Mouse (Mus musculus) heart, embryonic 11.5 days (tissue): Measurements from ENCODE around the gene Acp4. TPM values are rescaled to one million over a fixed set of nuclear protein-coding genes. Genes with fewer than 3 reads are reported as not detected.

Experiments
- ATAC-seq: fragments of 200-750 bp; cut with Nextera tagmentation; replicated peaks from 2 replicates; pipeline ENCODE4 v1.8.0; 2017; ENCODE audit warnings: moderate library complexity; ENCODE audit not compliant: insufficient number of reproducible peaks, low FRiP score, low TSS enrichment
- H3K27ac ChIP-seq: fragments of 300-500 bp; sonication (generic); 2 replicates; pipeline ENCODE4 v1.5.1; 2014; ENCODE audit warnings: mild to moderate bottlenecking, low read depth, low read length
- H3K27me3 ChIP-seq: fragments of 300-500 bp; sonication (generic); 2 replicates; pipeline ENCODE4 v1.6.1; 2014; ENCODE audit warnings: mild to moderate bottlenecking, low read length, mixed read lengths; ENCODE audit not compliant: control insufficient read depth, insufficient read depth
- H3K36me3 ChIP-seq: fragments of 300-500 bp; sonication (generic); 2 replicates; pipeline ENCODE4 v1.6.1; 2014; ENCODE audit warnings: mild to moderate bottlenecking, low read length, moderate library complexity, mixed read lengths; ENCODE audit not compliant: control insufficient read depth, insufficient read depth
- H3K4me1 ChIP-seq: fragments of 300-500 bp; sonication (generic); 2 replicates; pipeline ENCODE4 v1.6.1; 2014; ENCODE audit warnings: low read length; ENCODE audit not compliant: control insufficient read depth, insufficient read depth
- H3K4me2 ChIP-seq: fragments of 300-500 bp; sonication (generic); 2 replicates; pipeline ENCODE4 v1.6.1; 2014; ENCODE audit warnings: mild to moderate bottlenecking, moderate library complexity
- H3K4me3 ChIP-seq: fragments of 300-500 bp; sonication (generic); 2 replicates; pipeline ENCODE4 v1.5.1; 2014; ENCODE audit warnings: low read depth, low read length
- H3K9ac ChIP-seq: fragments of 300-500 bp; sonication (generic); 2 replicates; pipeline ENCODE4 v1.6.1; 2014; ENCODE audit warnings: mild to moderate bottlenecking, low read depth, low read length, moderate library complexity
- H3K9me3 ChIP-seq: fragments of 300-500 bp; sonication (generic); replicated peaks from 2 replicates; pipeline ENCODE4 v1.6.1; 2016; ENCODE audit warnings: low read length; ENCODE audit not compliant: control insufficient read depth
- WGBS: fragments of 180-500 bp; shearing (Covaris S2); extraction: QIAGEN DNeasy Blood & Tissue Kit; methylation state at CpG from one replicate; pipeline ENCODE4 v1.1.7; 2014; ENCODE audit not compliant: insufficient replicate concordance; 5-methylcytosine and 5-hydroxymethylcytosine counted together
- polyA plus RNA-seq: library from polyadenylated mRNA; unstranded; fragments of >200 nt; fragmentation: Nextera tagmentation; extraction: Ambion mirVana; gene quantifications from 2 replicates; pipeline ENCODE4 v1.2.1, GENCODE M21; 2014

Acp4 gene
- polyA plus RNA-seq, 1 experiment from 2014 or later, result not detected

DNA sequence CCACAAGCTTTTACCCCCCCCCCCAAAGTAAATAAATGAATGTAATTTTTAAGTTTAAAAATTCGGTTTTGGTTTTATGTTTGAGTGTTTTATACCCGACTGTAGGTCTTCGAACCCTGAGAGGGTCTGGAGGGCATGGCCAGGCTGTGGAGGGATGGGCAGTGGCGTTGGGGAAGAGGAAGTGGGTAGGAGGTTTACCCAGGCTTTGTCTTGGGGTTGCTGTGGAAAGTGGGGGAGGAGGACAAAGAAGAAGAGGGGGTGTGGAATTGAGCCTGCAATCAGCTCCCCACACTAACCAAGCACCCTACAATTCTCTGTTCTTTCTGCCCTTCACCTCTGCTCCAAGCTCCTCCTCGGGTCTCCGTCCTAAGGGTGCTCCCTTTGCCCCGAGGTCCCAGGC, 15.4 kb upstream of the Acp4 start:
- Histone ChIP-seq H3K27ac (no peak overlapping the region), H3K27me3 (peaks cover 19% of the 10 kb centered on the region), H3K4me1 (no peaks in the 10 kb centered on the region), H3K36me3 (no peaks in the 10 kb centered on the region), H3K4me2 (no peak overlapping the region), H3K4me3 (no peak overlapping the region), H3K9ac (no peak overlapping the region), H3K9me3 (no peaks in the 10 kb centered on the region)
- 82% methylated on average over 7 of the region's 7 CpGs for WGBS
- ATAC-seq, result no peak

DNA sequence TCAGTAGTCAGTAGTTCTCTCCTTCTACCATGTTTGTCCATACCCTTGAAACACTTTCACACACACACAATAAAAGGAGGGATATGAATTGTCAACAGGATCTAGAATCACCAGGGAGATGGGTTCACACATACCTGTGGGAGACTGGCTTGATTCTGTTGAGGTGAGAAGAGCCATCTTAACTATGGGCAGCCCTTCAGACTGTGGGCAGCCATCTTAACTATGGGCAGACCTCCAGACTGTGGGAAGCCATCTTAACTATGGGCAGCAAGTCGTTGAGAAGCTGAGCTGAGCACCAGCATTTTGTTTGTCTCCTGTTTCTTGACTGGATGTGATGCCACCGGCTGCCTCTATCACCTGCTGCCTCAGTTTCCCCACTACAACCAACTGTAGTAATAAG, 14.1 kb upstream of the Acp4 start:
- H3K4me1 ChIP-seq, result no peaks in the 10 kb centered on the region
- H3K9ac ChIP-seq, result no peak overlapping the region
- H3K4me2 ChIP-seq, result no peak overlapping the region
- ATAC-seq, result no peak
- no peaks in the 10 kb centered on the region for H3K9me3 ChIP-seq
- no peak overlapping the region for H3K4me3 ChIP-seq
- peaks cover 23% of the 10 kb centered on the region for H3K27me3 ChIP-seq
- no peak overlapping the region for H3K27ac ChIP-seq
- WGBS, result 67% methylated on average over 2 of the region's 2 CpGs
- no peaks in the 10 kb centered on the region for H3K36me3 ChIP-seq

- WGBS, result 72% methylated on average over 2 of the region's 2 CpGs
- Histone ChIP-seq H3K36me3 (no peaks in the 10 kb centered on the region), H3K4me3 (no peak overlapping the region), H3K4me1 (no peaks in the 10 kb centered on the region), H3K27me3 (peaks cover 25% of the 10 kb centered on the region), H3K27ac (no peak overlapping the region), H3K9ac (no peak overlapping the region), H3K4me2 (no peak overlapping the region), H3K9me3 (no peaks in the 10 kb centered on the region)
- ATAC-seq, result no peak
These were observed 12.2 kb upstream of the Acp4 start for GRCm38 (mm10) chr7:44269397-44269796.

- H3K9me3 ChIP-seq, result no peaks in the 10 kb centered on the region
- H3K4me2 ChIP-seq, result no peak overlapping the region
- H3K36me3 ChIP-seq, result no peaks in the 10 kb centered on the region
- H3K27ac ChIP-seq, result no peak overlapping the region
- H3K27me3 ChIP-seq, result peaks cover 26% of the 10 kb centered on the region
- H3K4me3 ChIP-seq, result no peak overlapping the region
- 74% methylated on average over 11 of the region's 11 CpGs for WGBS
- ATAC-seq, result no peak
- no peaks in the 10 kb centered on the region for H3K4me1 ChIP-seq
- no peak overlapping the region for H3K9ac ChIP-seq
These were observed 10.9 kb upstream of the Acp4 start for GRCm38 (mm10) chr7:44268117-44268516.

- Histone ChIP-seq H3K4me1 (no peaks in the 10 kb centered on the region), H3K9me3 (no peaks in the 10 kb centered on the region), H3K4me3 (no peak overlapping the region; the same call in 1 of the 2 replicates), H3K4me2 (peak overlapping the region; percentile 45), H3K9ac (no peak overlapping the region), H3K36me3 (no peaks in the 10 kb centered on the region), H3K27me3 (peaks cover 30% of the 10 kb centered on the region), H3K27ac (no peak overlapping the region)
- WGBS, result 4% methylated on average over 34 of the region's 34 CpGs
- ATAC-seq, result 0 out of 2 replicates have a peak, but pooled peaks have one; percentile 24
These were observed 5.8 kb upstream of the Acp4 start for GRCm38 (mm10) chr7:44262791-44263643.

DNA sequence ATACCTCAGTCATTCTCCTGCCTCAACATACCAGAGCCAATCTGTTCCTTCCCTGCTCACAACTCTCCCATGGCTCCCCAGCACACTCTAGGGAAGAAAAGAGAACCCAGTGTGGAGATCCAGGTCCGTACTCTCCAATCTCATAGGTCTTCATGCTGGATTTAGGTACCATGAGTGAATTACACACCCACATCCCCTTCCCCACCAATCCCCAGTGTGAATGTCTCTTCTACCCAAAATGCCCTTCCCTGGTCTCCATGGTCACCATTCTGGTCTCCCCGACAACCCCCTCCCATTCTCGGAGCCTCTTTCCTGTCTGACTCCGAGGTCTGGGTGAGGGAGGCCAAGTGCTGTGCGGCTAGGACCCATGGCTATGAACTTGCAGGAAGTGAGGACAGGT, 4.0 kb upstream of the Acp4 start, which contains the start of gene Gm15517:
TSS of gene Gm15517 (plus strand) at position 301 of the 400 bp plus-strand sequence.
- peaks cover 25% of the 10 kb centered on the region for H3K27me3 ChIP-seq
- H3K4me1 ChIP-seq, result no peaks in the 10 kb centered on the region
- H3K9ac ChIP-seq, result no peak within 1 kb of the TSS
- no peak within 1 kb of the TSS for H3K4me2 ChIP-seq
- no peak for ATAC-seq
- H3K27ac ChIP-seq, result no peak within 1 kb of the TSS
- WGBS, result 50% methylated on average over 5 of the region's 5 CpGs
- H3K4me3 ChIP-seq, result no peak within 1 kb of the TSS
- no peaks in the 10 kb centered on the region for H3K36me3 ChIP-seq
- no peaks in the 10 kb centered on the region for H3K9me3 ChIP-seq

- Histone ChIP-seq H3K9me3 (no peaks in the 10 kb centered on the region), H3K36me3 (no peaks in the 10 kb centered on the region), H3K4me1 (no peaks in the 10 kb centered on the region), H3K27me3 (peaks cover 25% of the 10 kb centered on the region), H3K9ac (no peak overlapping the region), H3K4me3 (no peak overlapping the region), H3K4me2 (no peak overlapping the region), H3K27ac (no peak overlapping the region)
- 66% methylated on average over 6 of the region's 6 CpGs for WGBS
- ATAC-seq, result no peak
These were observed 3.2 kb upstream of the Acp4 start for GRCm38 (mm10) chr7:44260410-44260809.

- no peak overlapping the region for H3K4me3 ChIP-seq
- H3K36me3 ChIP-seq, result peaks cover 11% of the 10 kb centered on the region
- no peak overlapping the region for H3K9ac ChIP-seq
- H3K27ac ChIP-seq, result no peak overlapping the region
- H3K4me1 ChIP-seq, result no peaks in the 10 kb centered on the region
- H3K4me2 ChIP-seq, result no peak overlapping the region
- 71% methylated on average over 6 of the region's 6 CpGs for WGBS
- ATAC-seq, result no peak
- no peaks in the 10 kb centered on the region for H3K27me3 ChIP-seq
- no peaks in the 10 kb centered on the region for H3K9me3 ChIP-seq
These were observed 2.2 kb downstream of the Acp4 start for GRCm38 (mm10) chr7:44254930-44255329.
